Mouse (Mus musculus): ENCODE measurements around the gene Mlycd.
A peak's percentile ranks its signal among the peaks of the same experiment; 100 is the strongest.

Mlycd gene

GRCm38 (mm10) chr8:119403912-119404311, 9.2 kb downstream of the Mlycd start:
- DNase-seq (ENCODE audit: low read depth), result no peak

- DNase-seq (ENCODE audit: low read depth), result no peak
These were observed 10.0 kb downstream of the Mlycd start for GRCm38 (mm10) chr8:119404648-119405047.

GRCm38 (mm10) chr8:119408311-119408710, 13.6 kb downstream of the Mlycd start:
- DNase-seq (ENCODE audit: low read depth), result no peak

- DNase-seq (ENCODE audit: low read depth), result no peak
These were observed 17.5 kb downstream of the Mlycd start for GRCm38 (mm10) chr8:119412037-119412734.

GRCm38 (mm10) chr8:119412735-119413498, 18.2 kb downstream of the Mlycd start:
- peak; percentile 89 for DNase-seq (ENCODE audit: low read depth)

- no peak for DNase-seq (ENCODE audit: low read depth)
These were observed 18.9 kb downstream of the Mlycd start for GRCm38 (mm10) chr8:119413605-119414004.

- DNase-seq (ENCODE audit: low read depth), result no peak
These were observed 25.6 kb downstream of the Mlycd start for GRCm38 (mm10) chr8:119420318-119420717.

- no peak for DNase-seq (ENCODE audit: low read depth)
These were observed 27.0 kb downstream of the Mlycd start for GRCm38 (mm10) chr8:119421603-119422122.

GRCm38 (mm10) chr8:119422123-119422711, 27.5 kb downstream of the Mlycd start:
- no peak for DNase-seq (ENCODE audit: low read depth)

GRCm38 (mm10) chr8:119423631-119424141, 29.0 kb downstream of the Mlycd start:
- DNase-seq (ENCODE audit: low read depth), result peak; percentile 95

- no peak for DNase-seq (ENCODE audit: low read depth)
These were observed 29.6 kb downstream of the Mlycd start for GRCm38 (mm10) chr8:119424199-119424733.

GRCm38 (mm10) chr8:119424740-119425139, 30.1 kb downstream of the Mlycd start:
- DNase-seq (ENCODE audit: low read depth), result peak; percentile 66

GRCm38 (mm10) chr8:119425533-119425932, 30.9 kb downstream of the Mlycd start:
- peak; percentile 74 for DNase-seq (ENCODE audit: low read depth)

- DNase-seq (ENCODE audit: low read depth), result peak; percentile 42
These were observed 31.5 kb downstream of the Mlycd start for GRCm38 (mm10) chr8:119426069-119426735.

GRCm38 (mm10) chr8:119427634-119428349, 33.1 kb downstream of the Mlycd start:
- peak; percentile 54 for DNase-seq (ENCODE audit: low read depth)

GRCm38 (mm10) chr8:119428350-119428740, 33.7 kb downstream of the Mlycd start:
- no peak for DNase-seq (ENCODE audit: low read depth)

- no peak for DNase-seq (ENCODE audit: low read depth)
These were observed 34.2 kb downstream of the Mlycd start for GRCm38 (mm10) chr8:119428766-119429327.

- DNase-seq (ENCODE audit: low read depth), result no peak
These were observed 34.9 kb downstream of the Mlycd start for GRCm38 (mm10) chr8:119429552-119429951.

GRCm38 (mm10) chr8:119430250-119430649, 35.6 kb downstream of the Mlycd start:
- no peak for DNase-seq (ENCODE audit: low read depth)

GRCm38 (mm10) chr8:119430690-119431089, 36.0 kb downstream of the Mlycd start:
- DNase-seq (ENCODE audit: low read depth), result no peak

GRCm38 (mm10) chr8:119432372-119432771, 37.7 kb downstream of the Mlycd start:
- DNase-seq (ENCODE audit: low read depth), result no peak

All from induced T-regulatory cell, adult 2 months (primary cell).